Mouse (Mus musculus) B cell, adult 2 months (primary cell): ENCODE results near the gene Zfp414.

ENCODE experiments used
- DNase-seq, 2 experiments: peaks; one replicate each; pipeline ENCODE4 v3.0.0; 2022

Zfp414 gene

GRCm38 (mm10) chr17:33649781-33650475 lies 21.0 kb downstream of the Zfp414 start:
- no peak for DNase-seq

GRCm38 (mm10) chr17:33666813-33667212 lies 37.9 kb downstream of the Zfp414 start:
- DNase-seq = no peak

- no peak for DNase-seq
Measured at GRCm38 (mm10) chr17:33669681-33670080, 40.8 kb downstream of the Zfp414 start.

- no peak for DNase-seq
Measured at GRCm38 (mm10) chr17:33673837-33674236, 44.9 kb downstream of the Zfp414 start.

GRCm38 (mm10) chr17:33675452-33675851 lies 46.6 kb downstream of the Zfp414 start:
- DNase-seq = no peak

- no peak for DNase-seq
Measured at GRCm38 (mm10) chr17:33676086-33676485, 47.2 kb downstream of the Zfp414 start.

- no peak for DNase-seq
Measured at GRCm38 (mm10) chr17:33678771-33679170, 49.9 kb downstream of the Zfp414 start.
